Mouse (Mus musculus) stomach, embryonic 14.5 days (tissue): Measurements from ENCODE around the gene Fnbp4. TPM values are rescaled to one million over a fixed set of nuclear protein-coding genes. Genes with fewer than 3 reads are reported as not detected.

Source experiments
- ATAC-seq: fragments of 200-750 bp; cut with Nextera tagmentation; 2 replicates; pipeline ENCODE4 v1.8.0; 2017; ENCODE audit warnings: low read depth, moderate TSS enrichment; ENCODE audit not compliant: insufficient number of reproducible peaks, insufficient read depth, low FRiP score
- H3K27ac ChIP-seq: fragments of 300-500 bp; sonication (generic); 2 replicates; pipeline ENCODE4 v1.5.1; 2014; ENCODE audit warnings: mild to moderate bottlenecking, low read length, moderate library complexity, mixed read lengths
- H3K27me3 ChIP-seq: fragments of 300-500 bp; sonication (generic); 2 replicates; pipeline ENCODE4 v1.6.1; 2014; ENCODE audit warnings: low read length, control low read depth, mixed read lengths; ENCODE audit not compliant: control insufficient read depth, insufficient read depth
- H3K36me3 ChIP-seq: fragments of 300-500 bp; sonication (generic); 2 replicates; pipeline ENCODE4 v1.6.1; 2014; ENCODE audit warnings: mild to moderate bottlenecking, control low read depth, low read length, moderate library complexity, mixed read lengths; ENCODE audit not compliant: control insufficient read depth, insufficient read depth
- H3K4me1 ChIP-seq: fragments of 300-500 bp; sonication (generic); 2 replicates; pipeline ENCODE4 v1.6.1; 2014; ENCODE audit warnings: low read length, control low read depth, mixed read lengths; ENCODE audit not compliant: control insufficient read depth, insufficient read depth
- H3K4me2 ChIP-seq: fragments of 300-500 bp; sonication (generic); replicated peaks from 2 replicates; pipeline ENCODE4 v1.6.1; 2014; ENCODE audit warnings: low read depth, low read length, control low read depth
- H3K4me3 ChIP-seq: fragments of 300-500 bp; sonication (generic); 2 replicates; pipeline ENCODE4 v1.5.1; 2014; ENCODE audit warnings: low read depth, low read length, control low read depth
- H3K9ac ChIP-seq: fragments of 300-500 bp; sonication (generic); replicated peaks from 2 replicates; pipeline ENCODE4 v1.6.1; 2014; ENCODE audit warnings: low read depth, mild to moderate bottlenecking, control low read depth, low read length, moderate library complexity, mixed read lengths
- H3K9me3 ChIP-seq: fragments of 300-500 bp; sonication (generic); 2 replicates; pipeline ENCODE4 v1.6.1; 2016; ENCODE audit warnings: low read depth, low read length, control low read depth; ENCODE audit not compliant: control insufficient read depth
- WGBS: fragments of 180-500 bp; shearing (Covaris S2); extraction: QIAGEN DNeasy Blood & Tissue Kit; methylation state at CpG from one replicate; pipeline ENCODE4 v1.1.7; 2014; 5-methylcytosine and 5-hydroxymethylcytosine counted together
- polyA plus RNA-seq: library from polyadenylated mRNA; unstranded; fragments of >200 nt; fragmentation: Nextera tagmentation; extraction: Ambion mirVana; gene quantifications from 2 replicates; pipeline ENCODE4 v1.2.1, GENCODE M21; 2014

The Fnbp4 gene
- polyA plus RNA-seq, 1 experiment from 2014 or later, result 112 TPM

DNA sequence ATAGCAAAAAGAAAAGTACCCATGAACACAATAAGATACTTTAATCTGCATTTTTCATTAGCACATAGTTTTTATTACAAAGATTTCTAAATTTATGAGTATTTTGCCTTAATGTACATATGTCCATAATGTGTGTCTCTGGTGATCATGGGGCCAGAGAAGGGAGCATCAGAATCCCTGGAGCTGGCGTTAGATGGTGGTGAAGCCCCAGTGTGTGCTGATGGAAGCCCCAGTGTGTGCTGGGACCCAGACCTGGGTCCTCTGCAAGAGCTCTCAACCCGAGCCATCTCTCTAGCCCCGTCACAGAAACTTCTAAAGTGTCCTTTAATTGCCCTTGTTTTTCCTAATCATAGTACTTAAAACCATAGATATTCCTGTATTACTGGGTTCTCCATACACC lies 5.8 kb upstream of the Fnbp4 start:
- 84% methylated on average over 3 of the region's 3 CpGs for WGBS
- no peak for ATAC-seq
- no peak overlapping the region for H3K27ac ChIP-seq

DNA sequence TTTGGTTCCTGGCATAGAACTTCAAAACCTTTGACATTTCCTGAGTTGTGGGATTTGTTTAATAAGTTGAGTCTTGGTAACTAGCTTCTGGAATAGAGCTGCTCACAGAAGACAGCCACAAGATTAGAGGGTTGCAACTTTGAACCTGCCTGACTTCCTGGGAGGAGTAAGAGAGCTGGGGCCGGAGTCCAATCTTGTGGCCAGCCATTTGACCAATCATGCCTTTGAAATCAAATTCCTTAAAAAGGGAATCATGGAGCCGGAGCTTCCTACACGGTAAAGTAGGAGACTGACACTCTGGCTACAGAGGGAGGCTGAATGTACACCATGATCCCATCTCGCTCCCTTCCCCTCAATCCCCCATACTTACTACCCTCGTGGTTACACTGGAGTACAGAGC lies 5.2 kb upstream of the Fnbp4 start:
- ATAC-seq, result no peak
- H3K4me3 ChIP-seq, result no peak overlapping the region
- WGBS, result 87% methylated on average over 5 of the region's 5 CpGs

More for the DNA sequence above, 5.8 kb upstream of the Fnbp4 start:
- Histone ChIP-seq H3K9ac (no peak overlapping the region), H3K27me3 (no peaks in the 10 kb centered on the region), H3K4me1 (no peaks in the 10 kb centered on the region), H3K4me3 (no peak overlapping the region), H3K4me2 (no peak overlapping the region), H3K9me3 (no peaks in the 10 kb centered on the region), H3K36me3 (peaks cover 24% of the 10 kb centered on the region)

DNA sequence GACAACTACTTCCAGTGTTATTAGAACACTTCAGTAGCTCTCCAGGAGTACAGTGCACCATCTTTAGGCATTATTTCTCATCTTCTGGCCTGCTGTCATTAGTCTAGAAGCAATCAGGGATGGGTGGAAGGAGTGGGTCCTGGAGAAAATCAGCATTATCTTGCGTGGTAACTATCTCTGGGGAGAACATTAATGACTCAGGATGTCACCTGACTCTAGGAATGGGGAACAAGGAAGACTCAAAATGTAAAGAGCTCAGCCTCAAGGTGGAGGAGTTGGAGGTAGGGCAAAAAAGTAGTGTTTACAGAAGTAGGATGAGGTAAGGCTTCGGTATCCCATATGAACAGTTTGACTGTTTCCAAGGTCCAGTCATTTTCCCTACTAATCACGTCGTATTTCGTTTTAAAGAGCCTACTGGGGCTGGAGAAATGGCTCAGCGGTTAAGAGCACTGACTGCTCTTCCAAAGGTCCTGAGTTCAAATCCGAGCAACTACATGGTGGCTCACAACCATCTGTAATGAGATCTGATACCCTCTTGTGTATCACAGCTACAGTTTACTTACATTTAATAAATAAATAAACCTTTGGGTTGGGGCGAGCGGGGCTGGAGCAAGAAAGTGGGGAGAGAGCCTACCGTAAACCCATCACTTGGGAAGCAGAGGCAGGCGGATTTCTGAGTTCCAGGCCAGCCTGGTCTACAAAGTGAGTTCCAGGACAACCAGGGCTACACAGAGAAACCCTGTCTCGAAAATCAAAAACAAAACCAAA lies 701 bp upstream of the Fnbp4 start:
- H3K36me3 ChIP-seq, result peaks cover 6% of the 10 kb centered on the region
- 60% methylated on average over 12 of the region's 12 CpGs for WGBS
- no peaks in the 10 kb centered on the region for H3K9me3 ChIP-seq
- H3K27ac ChIP-seq, result peak overlapping the region; percentile 80
- 0 out of 2 replicates have a peak, but pooled peaks cover 10% of the 10 kb centered on the region for H3K4me1 ChIP-seq
- peak overlapping the region; percentile 26 for H3K4me3 ChIP-seq
- peak overlapping the region; percentile 41 for H3K4me2 ChIP-seq
- H3K9ac ChIP-seq, result no peak overlapping the region; the same call in 1 of the 2 replicates
- H3K27me3 ChIP-seq, result no peaks in the 10 kb centered on the region
- ATAC-seq, result no peak

More for the DNA sequence above, 5.2 kb upstream of the Fnbp4 start:
- peaks cover 18% of the 10 kb centered on the region for H3K36me3 ChIP-seq
- no peak overlapping the region for H3K4me2 ChIP-seq
- no peaks in the 10 kb centered on the region for H3K27me3 ChIP-seq
- H3K27ac ChIP-seq, result no peak overlapping the region
- H3K4me1 ChIP-seq, result no peaks in the 10 kb centered on the region
- H3K9ac ChIP-seq, result no peak overlapping the region
- H3K9me3 ChIP-seq, result no peaks in the 10 kb centered on the region

- Histone ChIP-seq H3K4me2 (peak overlapping the region; percentile 76), H3K9me3 (no peaks in the 10 kb centered on the region), H3K36me3 (peaks cover 6% of the 10 kb centered on the region), H3K4me3 (peak overlapping the region; percentile 88), H3K9ac (peak overlapping the region; percentile 92), H3K27me3 (no peaks in the 10 kb centered on the region), H3K27ac (peak overlapping the region; percentile 97), H3K4me1 (0 out of 2 replicates have a peak, but pooled peaks cover 10% of the 10 kb centered on the region)
- ATAC-seq, result peak; percentile 40; the same call in 1 of the 2 replicates
- WGBS, result under 1% methylated on average over 54 of the region's 54 CpGs
Measured at GRCm38 (mm10) chr2:90745740-90746537, 769 bp downstream of the Fnbp4 start.

- no peak for ATAC-seq
- 6% methylated on average over 4 of the region's 4 CpGs for WGBS
- H3K27me3 ChIP-seq, result no peaks in the 10 kb centered on the region
- peak overlapping the region; percentile 76 for H3K4me2 ChIP-seq
- H3K4me1 ChIP-seq, result 0 out of 2 replicates have a peak, but pooled peaks cover 10% of the 10 kb centered on the region
- no peaks in the 10 kb centered on the region for H3K9me3 ChIP-seq
- peak overlapping the region; percentile 97; the same call in 1 of the 2 replicates for H3K27ac ChIP-seq
- H3K36me3 ChIP-seq, result peaks cover 11% of the 10 kb centered on the region
- peak overlapping the region; percentile 88 for H3K4me3 ChIP-seq
- peak overlapping the region; percentile 92 for H3K9ac ChIP-seq
Measured at GRCm38 (mm10) chr2:90746538-90746865, 1.3 kb downstream of the Fnbp4 start.

DNA sequence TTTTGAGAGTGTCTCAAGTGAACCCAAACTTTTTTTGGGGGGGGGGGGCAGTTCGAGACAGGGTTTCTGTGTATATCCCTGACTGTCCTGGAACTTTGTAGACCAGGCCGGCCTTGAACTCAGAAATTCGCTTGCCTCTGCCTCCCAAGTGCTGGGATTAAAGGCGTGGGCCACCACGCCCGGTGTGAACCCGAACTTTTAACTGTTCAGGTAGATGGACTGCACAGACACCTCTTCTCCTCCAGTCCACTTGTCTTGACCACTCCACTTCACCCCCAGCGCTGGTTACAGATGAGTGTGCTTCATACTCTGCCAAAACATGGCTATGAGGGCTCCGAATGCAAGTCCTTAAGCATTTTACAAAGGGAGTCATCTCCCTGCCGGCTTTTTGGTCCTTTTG lies 2.0 kb downstream of the Fnbp4 start:
- Histone ChIP-seq H3K9me3 (no peaks in the 10 kb centered on the region), H3K36me3 (peaks cover 12% of the 10 kb centered on the region), H3K27me3 (no peaks in the 10 kb centered on the region), H3K4me2 (peak overlapping the region; percentile 76), H3K27ac (no peak overlapping the region), H3K4me1 (0 out of 2 replicates have a peak, but pooled peaks cover 10% of the 10 kb centered on the region), H3K4me3 (peak overlapping the region; percentile 88; the same call in 1 of the 2 replicates), H3K9ac (no peak overlapping the region)
- no peak for ATAC-seq
- 92% methylated on average over 10 of the region's 10 CpGs for WGBS

- no peak overlapping the region for H3K4me3 ChIP-seq
- no peak overlapping the region for H3K4me2 ChIP-seq
- no peaks in the 10 kb centered on the region for H3K9me3 ChIP-seq
- 78% methylated on average over 6 of the region's 6 CpGs for WGBS
- H3K27me3 ChIP-seq, result no peaks in the 10 kb centered on the region
- no peak overlapping the region for H3K27ac ChIP-seq
- no peak for ATAC-seq
- peaks cover 35% of the 10 kb centered on the region for H3K36me3 ChIP-seq
- no peak overlapping the region for H3K9ac ChIP-seq
- 0 out of 2 replicates have a peak, but pooled peaks cover 10% of the 10 kb centered on the region for H3K4me1 ChIP-seq
Measured at GRCm38 (mm10) chr2:90749676-90750459, 4.7 kb downstream of the Fnbp4 start.

GRCm38 (mm10) chr2:90753565-90753964 lies 8.4 kb downstream of the Fnbp4 start:
- Histone ChIP-seq H3K36me3 (peaks cover 61% of the 10 kb centered on the region), H3K9ac (no peak overlapping the region), H3K9me3 (no peaks in the 10 kb centered on the region), H3K27me3 (no peaks in the 10 kb centered on the region), H3K4me2 (no peak overlapping the region), H3K27ac (no peak overlapping the region), H3K4me3 (no peak overlapping the region), H3K4me1 (0 out of 2 replicates have a peak, but pooled peaks cover 3% of the 10 kb centered on the region)
- ATAC-seq, result no peak
- 93% methylated on average over 2 of the region's 2 CpGs for WGBS
